Mouse (Mus musculus) kidney, adult 2 months (tissue): ENCODE results near the gene B3gat3.

Experiments
- CTCF ChIP-seq: fragments of 200-500 bp; conservative IDR thresholded peaks from 2 replicates; pipeline ENCODE4 v1.5.1; 2011; ENCODE audit warnings: low read depth, mild to moderate bottlenecking, control low read depth, low read length, moderate library complexity, mixed read lengths; ENCODE audit not compliant: insufficient read depth, insufficient read length
- POLR2A ChIP-seq: fragments of 200-500 bp; IDR thresholded peaks from one replicate; pipeline ENCODE4 v1.6.1; 2011; ENCODE audit warnings: low read depth, low read length, control low read depth

DNA sequence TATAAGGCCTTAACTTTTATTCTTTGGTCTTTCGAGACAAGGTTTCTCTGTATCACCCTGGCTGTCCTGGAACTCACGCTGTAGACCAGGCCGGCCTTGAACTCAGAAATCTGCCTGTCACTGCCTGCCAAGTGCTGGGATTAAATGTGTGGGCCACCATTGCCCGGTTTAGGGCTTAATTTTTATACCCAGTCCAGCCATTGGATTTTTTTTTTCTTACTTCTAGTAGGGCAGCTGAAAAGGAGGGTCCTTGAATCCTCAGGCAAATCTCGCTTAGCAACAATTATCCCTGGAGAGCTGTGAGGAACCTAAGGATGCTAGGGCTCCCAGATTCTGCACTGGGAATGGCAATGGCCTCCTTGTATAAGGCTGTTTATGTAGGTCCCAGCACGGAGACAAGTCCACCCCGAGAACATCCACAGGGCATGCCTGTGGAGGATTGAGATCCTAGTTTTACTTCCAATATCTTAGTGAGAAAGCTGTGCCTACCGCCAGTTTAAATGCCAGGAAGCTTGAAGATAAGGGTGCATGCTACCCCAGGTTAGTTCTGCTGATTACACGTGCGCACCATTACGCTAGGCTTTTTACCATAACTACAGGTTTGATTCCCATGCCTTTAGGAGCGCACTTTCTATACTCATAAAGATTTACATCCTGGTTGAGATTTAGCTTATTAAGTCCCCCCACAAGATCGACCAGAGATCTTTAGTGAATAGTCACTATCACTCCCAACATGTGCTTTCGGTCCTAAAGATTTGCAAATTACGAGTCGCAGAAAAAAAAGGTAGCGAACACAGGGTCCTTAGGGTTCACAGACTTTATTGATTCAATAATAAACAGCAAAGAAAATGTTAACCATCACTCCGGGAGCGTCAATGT is 32.4 kb upstream of the B3gat3 start:
- TF ChIP-seq CTCF (no peak), POLR2A (no peak)
